Mouse (Mus musculus) G1E (cell line): ENCODE data around the gene Epha8.

ENCODE experiments used
- CTCF ChIP-seq: IDR thresholded peaks from 2 replicates; pipeline ENCODE4 v1.5.1; 2012; ENCODE audit warnings: low read depth, low read length, inconsistent platforms, mixed read lengths
- GATA1 ChIP-seq: IDR thresholded peaks from 2 replicates; pipeline ENCODE4 v1.6.1; 2012; ENCODE audit warnings: borderline replicate concordance, low read length, inconsistent platforms, mixed read lengths
- GATA2 ChIP-seq: IDR thresholded peaks from 2 replicates; pipeline ENCODE4 v1.6.1; 2012; ENCODE audit warnings: low read depth, low read length, inconsistent platforms, borderline replicate concordance
- POLR2AphosphoS5 ChIP-seq: IDR thresholded peaks from 2 replicates; pipeline ENCODE4 v1.6.1; 2012; ENCODE audit warnings: low read depth, low read length, inconsistent platforms; ENCODE audit not compliant: insufficient replicate concordance
- TAL1 ChIP-seq: conservative IDR thresholded peaks from 2 replicates; pipeline ENCODE4 v1.6.1; 2012; ENCODE audit warnings: low read depth, low read length, inconsistent platforms, mixed read lengths

DNA sequence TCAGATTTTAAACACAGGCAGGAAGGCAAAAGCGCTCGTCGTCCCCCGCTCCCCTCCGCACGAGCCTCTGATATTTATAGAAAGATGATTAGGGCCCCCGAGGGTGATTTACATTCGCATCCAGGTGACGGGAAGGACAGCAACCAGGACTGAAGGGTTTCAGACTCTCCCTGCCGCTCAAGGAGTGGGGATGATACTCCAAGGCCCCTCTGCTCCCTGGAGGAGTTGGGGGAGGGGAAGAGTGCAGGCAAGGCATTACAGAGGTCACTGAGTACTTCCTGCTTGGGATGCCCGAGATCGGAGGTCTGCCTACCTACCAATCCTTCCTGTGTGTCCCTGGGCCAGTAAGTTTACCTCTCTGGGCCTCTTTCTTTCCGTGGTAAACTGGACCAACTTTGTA lies 13.4 kb downstream of the Epha8 start:
- TF ChIP-seq GATA2 (no peak), CTCF (no peak), POLR2AphosphoS5 (no peak), GATA1 (no peak), TAL1 (no peak)
